In genomic region chr8:126986495-126986894, GRCm38 (mm10) we compare ENCODE assay signal across 8 mouse cellular contexts. TPM values are rescaled to one million over a fixed set of nuclear protein-coding genes. Genes with fewer than 3 reads are reported as not detected.
A peak's percentile ranks its signal among the peaks of the same experiment; 100 is the strongest.
DNase-seq lines count a peak whose midpoint lies in the region; ATAC-seq and TF ChIP-seq lines count a peak whose summit lies in the region.

No protein-coding gene starts in this region.

- TF ChIP-seq POLR2A in limb, embryonic 14.5 days (IDR thresholded peaks at IDR 0.05; ENCODE audit: borderline replicate concordance, extremely low read depth, insufficient read depth, insufficient read length): no peak

- no peaks in the 10 kb centered on the region for H3K9me3 ChIP-seq in embryonic facial prominence, embryonic 11.5 days (replicated peaks; ENCODE audit: control insufficient read depth, low read length)
- no peaks in the 10 kb centered on the region for H3K9me3 ChIP-seq in kidney, embryonic 15.5 days (replicated peaks)
- H3K9me3 ChIP-seq in limb, embryonic 14.5 days (ENCODE audit: control insufficient read depth, low read length): no peaks in the 10 kb centered on the region

- no peak overlapping the region for H3K27ac ChIP-seq in embryonic facial prominence, embryonic 11.5 days (replicated peaks; ENCODE audit: low read depth, low read length)
- H3K27ac ChIP-seq in kidney, embryonic 15.5 days: no peak overlapping the region
- no peak overlapping the region for H3K27ac ChIP-seq in limb, embryonic 14.5 days (replicated peaks; ENCODE audit: low read depth, low read length)

- H3K36me3 ChIP-seq in embryonic facial prominence, embryonic 11.5 days (replicated peaks; ENCODE audit: control insufficient read depth, insufficient read depth, low read depth, low read length): no peaks in the 10 kb centered on the region
- H3K36me3 ChIP-seq in kidney, embryonic 15.5 days: no peaks in the 10 kb centered on the region
- no peaks in the 10 kb centered on the region for H3K36me3 ChIP-seq in limb, embryonic 14.5 days (ENCODE audit: control insufficient read depth, insufficient read depth, low read length)

- H3K27me3 ChIP-seq in embryonic facial prominence, embryonic 11.5 days (ENCODE audit: control insufficient read depth, insufficient read depth, low read length): no peaks in the 10 kb centered on the region
- H3K27me3 ChIP-seq in kidney, embryonic 15.5 days: no peaks in the 10 kb centered on the region; the same call in 1 of the 2 replicates
- no peaks in the 10 kb centered on the region for H3K27me3 ChIP-seq in limb, embryonic 14.5 days (ENCODE audit: control insufficient read depth, insufficient read depth, low read length)

- no peak overlapping the region for H3K4me2 ChIP-seq in embryonic facial prominence, embryonic 11.5 days (ENCODE audit: low read depth, low read length)
- peak overlapping the region; percentile 42 for H3K4me2 ChIP-seq in kidney, embryonic 15.5 days
- no peak overlapping the region for H3K4me2 ChIP-seq in limb, embryonic 14.5 days (replicated peaks; ENCODE audit: low read depth, low read length, severe bottlenecking)

- no peak overlapping the region for H3K9ac ChIP-seq in embryonic facial prominence, embryonic 11.5 days (replicated peaks; ENCODE audit: low read length)
- H3K9ac ChIP-seq in kidney, embryonic 15.5 days: no peak overlapping the region
- no peak overlapping the region for H3K9ac ChIP-seq in limb, embryonic 14.5 days (ENCODE audit: low read depth, low read length, severe bottlenecking)

- DNase-seq in 3T3-L1 (ENCODE audit: low read depth, low spot score): peak; percentile 81
- peak; percentile 87 for DNase-seq in adrenal gland, postnatal 10 days
- DNase-seq in embryonic facial prominence, embryonic 11.5 days (ENCODE audit: low spot score): peak; percentile 91
- peak; percentile 63 for DNase-seq in heart, adult 8-10 months (ENCODE audit: low spot score)
- DNase-seq in limb, embryonic 14.5 days (ENCODE audit: low spot score): peak; percentile 87
- DNase-seq in naive thymus-derived CD4-positive, alpha-beta T cell, adult 2 months (ENCODE audit: low read depth): peak; percentile 84
- DNase-seq in spleen, postnatal 4 days (ENCODE audit: low spot score in 2 of 2): peak; percentile 62 to 79

- 2% methylated on average over 12 of the region's 12 CpGs for WGBS in embryonic facial prominence, embryonic 11.5 days
- 2% methylated on average over 12 of the region's 12 CpGs for WGBS in kidney, embryonic 15.5 days
- 2% methylated on average over 12 of the region's 12 CpGs for WGBS in limb, embryonic 14.5 days

- no peak overlapping the region for H3K4me3 ChIP-seq in embryonic facial prominence, embryonic 11.5 days (ENCODE audit: low read depth, low read length)
- no peak overlapping the region for H3K4me3 ChIP-seq in kidney, embryonic 15.5 days (replicated peaks)
- no peak overlapping the region for H3K4me3 ChIP-seq in limb, embryonic 14.5 days (replicated peaks; ENCODE audit: low read length)

- ATAC-seq in embryonic facial prominence, embryonic 11.5 days (replicated peaks; ENCODE audit: insufficient number of reproducible peaks, low FRiP score, low TSS enrichment, low read depth): 0 out of 2 replicates have a peak, but pooled peaks have one; percentile 51
- peak; percentile 29; the same call in 1 of the 2 replicates for ATAC-seq in kidney, embryonic 15.5 days (replicated peaks; ENCODE audit: low FRiP score)
- ATAC-seq in limb, embryonic 14.5 days (ENCODE audit: low FRiP score, low read depth): peak; percentile 68; the same call in 1 of the 2 replicates

- H3K4me1 ChIP-seq in embryonic facial prominence, embryonic 11.5 days (ENCODE audit: control insufficient read depth, insufficient read depth, low read length): no peaks in the 10 kb centered on the region
- H3K4me1 ChIP-seq in kidney, embryonic 15.5 days: 0 out of 2 replicates have a peak, but pooled peaks cover 4% of the 10 kb centered on the region
- H3K4me1 ChIP-seq in limb, embryonic 14.5 days (ENCODE audit: control insufficient read depth, insufficient read depth, low read length): no peaks in the 10 kb centered on the region

RNA-seq across cellular contexts. Expression of gene Rbm34, which starts 15.6 kb away (rescaled TPM):
- 10 to 100 TPM; 14.2 to 15.3 TPM for total RNA-seq in adrenal gland, postnatal 10 days (2021)
- 29.9 and 38.5 TPM in 2 replicates for polyA plus RNA-seq in embryonic facial prominence, embryonic 11.5 days (2014; fragmentation: Nextera tagmentation; extraction: Ambion mirVana)
- 1 to 10 TPM; 2.7 to 4.1 (median 3.2) TPM for total RNA-seq in heart, adult 8-10 months (2022)
- polyA plus RNA-seq in kidney, embryonic 15.5 days (2015; fragmentation: Nextera tagmentation; extraction: Ambion mirVana): 23.5 and 26.0 TPM in 2 replicates
- 7.3 and 12.8 TPM in 2 replicates for polyA plus RNA-seq in limb, embryonic 14.5 days (2012; rRNA removed)
- polyA plus RNA-seq in limb, embryonic 14.5 days (2014; fragmentation: Nextera tagmentation; extraction: Ambion mirVana): 25.4 and 25.9 TPM in 2 replicates

RNA-seq across cellular contexts. Expression of gene Tomm20, which starts 40.9 kb away (rescaled TPM):
- total RNA-seq in adrenal gland, postnatal 10 days (2021): 100 to 1,000 TPM; 157 to 187 TPM
- polyA plus RNA-seq in embryonic facial prominence, embryonic 11.5 days (2014; fragmentation: Nextera tagmentation; extraction: Ambion mirVana): 245 and 256 TPM in 2 replicates
- 100 to 1,000 TPM in 1 of 4 experiments, 10 to 100 TPM in 3; 82.0 to 104 (median 91.0) TPM for total RNA-seq in heart, adult 8-10 months (2022)
- 244 and 246 TPM in 2 replicates for polyA plus RNA-seq in kidney, embryonic 15.5 days (2015; fragmentation: Nextera tagmentation; extraction: Ambion mirVana)
- polyA plus RNA-seq in limb, embryonic 14.5 days (2012; rRNA removed): 75.8 and 251 TPM in 2 replicates
- 208 and 210 TPM in 2 replicates for polyA plus RNA-seq in limb, embryonic 14.5 days (2014; fragmentation: Nextera tagmentation; extraction: Ambion mirVana)
